Mouse (Mus musculus) kidney, embryonic 15.5 days (tissue): ENCODE data around the gene Lst1. TPM values are rescaled to one million over a fixed set of nuclear protein-coding genes. Genes with fewer than 3 reads are reported as not detected.
A peak's percentile ranks its signal among the peaks of the same experiment; 100 is the strongest.

Experiments used
- ATAC-seq: fragments of 200-750 bp; cut with Nextera tagmentation; replicated peaks from 2 replicates; pipeline ENCODE4 v1.8.0; 2017; ENCODE audit warnings: moderate TSS enrichment; ENCODE audit not compliant: low FRiP score
- H3K27ac ChIP-seq: fragments of 300-500 bp; sonication (generic); 2 replicates; pipeline ENCODE4 v1.5.1; 2015; ENCODE audit warnings: mild to moderate bottlenecking, inconsistent platforms
- H3K27me3 ChIP-seq: fragments of 300-500 bp; sonication (generic); 2 replicates; pipeline ENCODE4 v1.6.1; 2015; ENCODE audit warnings: inconsistent platforms
- H3K36me3 ChIP-seq: fragments of 300-500 bp; sonication (generic); 2 replicates; pipeline ENCODE4 v1.6.1; 2015; ENCODE audit warnings: inconsistent platforms
- H3K4me1 ChIP-seq: fragments of 300-500 bp; sonication (generic); 2 replicates; pipeline ENCODE4 v1.6.1; 2015; ENCODE audit warnings: inconsistent platforms
- H3K4me2 ChIP-seq: fragments of 300-500 bp; sonication (generic); 2 replicates; pipeline ENCODE4 v1.6.1; 2015; ENCODE audit warnings: moderate library complexity, mild to moderate bottlenecking, inconsistent platforms
- H3K4me3 ChIP-seq: fragments of 300-500 bp; sonication (generic); replicated peaks from 2 replicates; pipeline ENCODE4 v1.5.1; 2015; ENCODE audit warnings: mild to moderate bottlenecking, inconsistent platforms
- H3K9ac ChIP-seq: fragments of 300-500 bp; sonication (generic); 2 replicates; pipeline ENCODE4 v1.6.1; 2015; ENCODE audit warnings: mild to moderate bottlenecking, inconsistent platforms
- H3K9me3 ChIP-seq: fragments of 300-500 bp; sonication (generic); replicated peaks from 2 replicates; pipeline ENCODE4 v1.6.1; 2016; ENCODE audit warnings: inconsistent platforms
- WGBS: fragments of 180-500 bp; shearing (Covaris S2); methylation state at CpG from one replicate; pipeline ENCODE4 v1.1.7; 2015; ENCODE audit warnings: mixed read lengths; 5-methylcytosine and 5-hydroxymethylcytosine counted together
- polyA plus RNA-seq: library from polyadenylated mRNA; unstranded; fragments of >200 nt; fragmentation: Nextera tagmentation; extraction: Ambion mirVana; gene quantifications from 2 replicates; pipeline ENCODE4 v1.2.1, GENCODE M21; 2015

The Lst1 gene
- polyA plus RNA-seq, 1 experiment from 2014 or later = 12.1 TPM

DNA sequence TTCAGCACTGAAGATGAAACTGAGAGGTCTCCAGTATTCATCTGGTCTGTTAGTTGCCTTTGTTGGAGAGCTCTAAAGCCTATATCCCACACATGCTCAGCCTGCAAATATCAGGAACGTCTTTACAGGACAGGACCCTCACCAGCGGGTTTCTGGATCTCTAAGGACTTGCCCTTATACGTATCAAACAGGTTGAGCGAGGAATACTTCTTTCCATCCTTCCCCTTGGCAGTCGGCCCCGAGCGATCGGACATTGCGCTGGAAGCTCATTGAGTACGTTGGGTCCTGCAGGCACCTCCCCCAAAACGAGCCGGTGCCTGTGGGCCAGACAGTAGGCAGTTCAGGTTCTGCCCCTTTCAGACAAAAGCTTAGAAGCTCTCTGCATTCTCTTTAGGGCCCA lies 25.5 kb downstream of the Lst1 start:
- peak overlapping the region; percentile 84 for H3K4me3 ChIP-seq
- H3K27ac ChIP-seq = 0 out of 2 replicates have a peak overlapping the region, but pooled peaks have one; percentile 2
- no peaks in the 10 kb centered on the region for H3K27me3 ChIP-seq
- H3K9me3 ChIP-seq = no peaks in the 10 kb centered on the region
- 28% methylated on average over 12 of the region's 12 CpGs for WGBS
- H3K9ac ChIP-seq = peak overlapping the region; percentile 99
- ATAC-seq = no peak
- peaks cover 32% of the 10 kb centered on the region for H3K4me1 ChIP-seq
- H3K4me2 ChIP-seq = peak overlapping the region; percentile 89
- peaks cover 50% of the 10 kb centered on the region for H3K36me3 ChIP-seq

DNA sequence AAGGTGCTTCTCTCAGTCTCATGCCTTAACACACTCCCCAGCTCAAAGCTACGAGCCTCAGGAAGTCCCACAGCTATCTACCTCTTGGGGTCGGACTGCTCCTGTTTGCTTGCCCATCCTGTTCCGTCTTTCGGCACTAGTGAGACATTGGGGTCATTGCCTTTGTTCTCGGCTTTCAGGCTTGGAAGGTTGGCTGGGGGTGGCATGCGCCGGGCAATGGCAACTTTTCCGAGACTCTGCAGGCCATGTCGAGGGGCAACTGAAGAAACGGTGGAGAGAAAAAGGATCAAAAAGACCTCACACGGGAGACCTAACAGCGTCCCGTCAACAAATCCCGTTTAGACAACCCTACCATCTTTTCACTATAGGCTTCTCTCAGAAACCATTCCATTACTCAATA lies 26.1 kb downstream of the Lst1 start:
- Histone ChIP-seq H3K4me3 (peak overlapping the region; percentile 84), H3K36me3 (peaks cover 56% of the 10 kb centered on the region), H3K27me3 (no peaks in the 10 kb centered on the region), H3K4me2 (peak overlapping the region; percentile 89), H3K4me1 (peaks cover 32% of the 10 kb centered on the region), H3K27ac (no peak overlapping the region), H3K9me3 (no peaks in the 10 kb centered on the region), H3K9ac (peak overlapping the region; percentile 99)
- no peak for ATAC-seq
- WGBS = 58% methylated on average over 14 of the region's 14 CpGs

DNA sequence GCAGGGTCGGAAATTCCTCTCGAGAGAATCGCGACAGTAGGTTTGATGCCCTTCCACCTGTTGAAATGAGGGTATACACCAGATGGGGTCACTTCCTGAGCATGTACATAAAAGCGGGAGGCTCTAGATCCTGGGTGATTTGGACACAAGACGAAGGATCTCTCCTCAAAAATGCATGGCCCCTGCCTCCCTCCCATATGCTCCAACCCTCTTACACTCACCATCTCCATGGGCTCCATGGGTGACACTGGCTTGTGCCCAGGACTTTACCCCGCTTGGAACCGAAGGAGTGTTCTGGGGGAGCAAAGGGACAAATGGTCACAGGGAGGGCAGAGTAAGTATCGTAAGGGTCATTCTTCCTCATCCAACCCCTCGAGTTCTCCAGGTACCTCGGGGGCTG lies 26.8 kb downstream of the Lst1 start:
- Histone ChIP-seq H3K9ac (no peak overlapping the region), H3K4me1 (peaks cover 30% of the 10 kb centered on the region), H3K9me3 (no peaks in the 10 kb centered on the region), H3K4me2 (peak overlapping the region; percentile 89; the same call in 1 of the 2 replicates), H3K27me3 (no peaks in the 10 kb centered on the region), H3K27ac (no peak overlapping the region), H3K36me3 (peaks cover 63% of the 10 kb centered on the region), H3K4me3 (peak overlapping the region; percentile 84; the same call in 1 of the 2 replicates)
- 76% methylated on average over 11 of the region's 11 CpGs for WGBS
- ATAC-seq = no peak

DNA sequence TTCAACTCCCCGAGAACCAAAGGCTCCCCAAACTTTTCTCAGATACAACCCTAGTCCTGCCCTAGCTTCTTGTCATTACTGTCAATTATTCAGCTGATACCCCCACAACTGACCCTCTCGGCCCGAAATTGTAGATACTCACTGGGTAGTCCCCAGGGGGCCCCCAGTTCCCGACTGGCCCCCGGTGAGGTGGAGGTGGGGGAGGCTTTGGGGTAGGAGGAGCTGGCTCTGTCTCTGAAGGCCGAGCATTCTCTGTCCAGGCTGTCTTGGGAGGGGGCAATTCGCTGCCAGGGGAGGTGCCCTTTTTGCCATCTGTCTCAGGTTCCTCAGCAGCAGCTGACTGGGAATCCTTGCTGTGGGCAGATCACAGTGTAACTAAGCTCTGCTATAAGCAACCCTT lies 28.6 kb downstream of the Lst1 start:
- Histone ChIP-seq H3K9ac (no peak overlapping the region), H3K4me3 (no peak overlapping the region), H3K27me3 (no peaks in the 10 kb centered on the region), H3K36me3 (peaks cover 81% of the 10 kb centered on the region), H3K4me2 (no peak overlapping the region), H3K4me1 (peaks cover 21% of the 10 kb centered on the region), H3K27ac (no peak overlapping the region), H3K9me3 (no peaks in the 10 kb centered on the region)
- no peak for ATAC-seq
- WGBS = 82% methylated on average over 7 of the region's 7 CpGs

DNA sequence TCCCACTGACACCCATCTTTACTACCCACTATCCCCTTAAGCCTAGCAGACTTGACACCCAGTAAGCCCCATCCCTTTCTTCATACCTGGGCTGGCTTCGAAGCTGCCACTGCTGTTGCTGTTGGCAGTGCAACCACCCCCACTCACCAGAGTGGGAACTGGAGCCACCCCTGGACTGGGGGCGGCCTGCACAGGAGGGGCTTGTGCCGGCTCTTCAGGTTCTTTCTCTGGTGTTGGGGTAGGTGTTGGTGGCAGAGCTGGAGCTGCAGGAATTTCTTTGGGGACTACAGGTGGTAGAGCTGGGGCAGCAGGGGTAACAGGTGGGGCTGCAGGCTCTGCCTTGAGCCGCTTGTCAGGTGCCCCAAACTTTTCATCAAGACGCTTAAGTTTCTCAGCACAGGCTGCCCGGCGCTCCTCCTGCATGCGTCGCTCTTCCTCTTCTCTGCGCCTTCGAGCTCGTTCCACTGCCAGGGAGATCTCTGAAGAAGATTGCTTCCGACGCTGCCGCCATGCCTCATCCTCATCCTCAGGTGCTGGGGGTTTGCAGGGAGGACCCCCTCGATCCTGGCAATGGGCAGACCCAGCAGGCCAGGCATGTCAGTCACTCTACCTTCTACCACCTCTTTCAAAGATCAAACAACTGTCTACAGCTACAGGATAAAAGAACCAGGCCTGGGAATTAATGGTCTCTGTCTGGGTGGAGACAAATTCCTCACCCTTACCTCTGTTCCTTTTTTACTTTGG lies 29.2 kb downstream of the Lst1 start:
- Histone ChIP-seq H3K4me2 (no peak overlapping the region), H3K9me3 (no peaks in the 10 kb centered on the region), H3K9ac (no peak overlapping the region), H3K4me1 (peaks cover 21% of the 10 kb centered on the region), H3K27ac (no peak overlapping the region), H3K27me3 (no peaks in the 10 kb centered on the region), H3K4me3 (no peak overlapping the region), H3K36me3 (peaks cover 87% of the 10 kb centered on the region)
- WGBS = 91% methylated on average over 16 of the region's 16 CpGs
- no peak for ATAC-seq

DNA sequence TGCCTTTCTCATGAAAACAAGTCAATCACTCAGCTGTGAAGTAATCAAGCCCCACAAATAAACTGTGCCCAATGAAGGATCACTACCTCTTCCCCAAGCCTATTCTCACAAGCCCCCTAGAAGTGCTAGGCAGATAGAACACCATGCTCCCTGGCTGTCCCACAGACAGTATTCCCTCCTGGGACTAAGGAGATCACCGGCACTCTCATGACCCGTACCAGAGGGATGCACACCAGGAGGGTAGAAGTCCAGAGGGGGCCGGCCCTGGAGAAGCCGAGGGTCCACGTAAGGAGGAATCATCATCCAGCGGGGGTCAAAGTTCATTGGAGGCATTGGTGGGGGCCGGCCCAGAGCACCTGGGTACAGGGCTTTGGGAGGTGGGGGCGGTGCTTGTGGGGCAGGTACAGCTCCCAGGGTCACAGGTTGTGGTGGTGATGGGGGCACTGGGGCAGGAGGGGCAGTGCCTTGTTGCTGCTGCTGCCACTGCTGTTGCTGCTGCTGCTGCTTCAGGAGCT lies 30.5 kb downstream of the Lst1 start:
- H3K9ac ChIP-seq = no peak overlapping the region
- 83% methylated on average over 8 of the region's 8 CpGs for WGBS

DNA sequence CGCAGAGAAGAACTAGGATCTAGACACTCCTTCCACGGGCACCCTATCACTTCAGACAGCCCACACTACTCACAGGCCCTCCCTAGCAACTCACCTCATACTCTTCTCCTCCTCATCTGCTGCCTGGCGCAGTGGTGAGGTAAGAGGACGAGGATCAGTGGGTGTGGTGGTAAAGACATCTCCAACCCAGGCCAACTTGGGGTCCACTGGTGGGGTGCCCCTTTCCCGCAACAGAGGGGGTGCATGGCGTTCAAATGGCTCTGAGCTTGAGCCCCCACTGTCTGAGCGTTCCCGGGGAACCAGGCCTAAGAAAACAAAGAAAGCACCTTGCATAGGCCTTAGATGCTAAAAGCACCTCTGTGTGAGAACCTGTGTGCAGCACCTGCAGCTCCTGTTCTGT lies 31.0 kb downstream of the Lst1 start:
- no peak overlapping the region for H3K9ac ChIP-seq
- H3K9me3 ChIP-seq = no peaks in the 10 kb centered on the region
- peaks cover 100% of the 10 kb centered on the region for H3K36me3 ChIP-seq
- no peaks in the 10 kb centered on the region for H3K27me3 ChIP-seq
- H3K4me1 ChIP-seq = peaks cover 9% of the 10 kb centered on the region
- ATAC-seq = no peak
- H3K4me2 ChIP-seq = no peak overlapping the region
- WGBS = 91% methylated on average over 8 of the region's 8 CpGs
- H3K4me3 ChIP-seq = no peak overlapping the region
- no peak overlapping the region for H3K27ac ChIP-seq

More for the DNA sequence above, 30.5 kb downstream of the Lst1 start:
- Histone ChIP-seq H3K27me3 (no peaks in the 10 kb centered on the region), H3K4me2 (no peak overlapping the region), H3K9me3 (no peaks in the 10 kb centered on the region), H3K27ac (no peak overlapping the region), H3K4me1 (peaks cover 14% of the 10 kb centered on the region), H3K4me3 (no peak overlapping the region), H3K36me3 (peaks cover 100% of the 10 kb centered on the region)
- 0 out of 2 replicates have a peak, but pooled peaks have one; percentile 24 for ATAC-seq

DNA sequence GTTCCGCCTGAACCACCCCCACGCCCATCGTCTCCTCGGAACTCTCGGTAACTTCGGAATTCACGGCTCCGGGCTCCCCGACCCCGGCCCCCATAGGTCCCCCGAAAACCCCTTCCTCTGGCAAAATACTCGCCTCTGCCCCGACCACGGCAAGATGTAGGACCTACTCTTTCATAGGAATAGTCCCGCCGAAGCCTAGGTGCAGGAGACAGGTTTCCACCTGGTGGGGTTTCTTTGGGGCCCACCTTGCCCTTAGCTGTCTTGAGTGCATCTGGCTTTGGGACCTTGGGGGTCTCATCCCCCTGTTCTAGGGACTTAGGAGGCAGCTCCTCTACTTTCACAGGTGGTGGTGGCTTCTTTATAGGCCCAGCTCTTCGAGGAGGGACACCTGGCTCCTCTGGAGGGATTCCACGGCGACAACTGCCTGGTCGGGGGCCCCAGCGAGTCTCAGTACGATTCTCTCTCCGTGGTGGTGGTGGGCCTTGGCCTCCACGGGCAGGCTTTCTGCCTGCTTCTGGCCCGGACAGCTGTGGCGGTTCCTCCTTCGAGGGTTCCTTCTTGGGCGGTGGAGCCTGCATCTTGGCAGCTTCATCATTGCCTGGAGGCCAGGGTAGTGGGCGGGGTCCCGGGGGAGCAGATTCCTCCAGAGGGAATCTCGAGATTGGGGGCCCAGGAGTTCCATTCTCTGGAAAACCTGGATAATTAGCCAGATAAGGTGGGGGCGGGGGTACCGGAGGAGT lies 31.6 kb downstream of the Lst1 start:
- peaks cover 3% of the 10 kb centered on the region for H3K4me1 ChIP-seq
- no peak overlapping the region for H3K27ac ChIP-seq
- no peak for ATAC-seq
- no peaks in the 10 kb centered on the region for H3K27me3 ChIP-seq
- no peak overlapping the region for H3K4me3 ChIP-seq
- no peaks in the 10 kb centered on the region for H3K9me3 ChIP-seq
- H3K9ac ChIP-seq = no peak overlapping the region
- 90% methylated on average over 33 of the region's 33 CpGs for WGBS
- no peak overlapping the region for H3K4me2 ChIP-seq
- H3K36me3 ChIP-seq = peaks cover 100% of the 10 kb centered on the region

DNA sequence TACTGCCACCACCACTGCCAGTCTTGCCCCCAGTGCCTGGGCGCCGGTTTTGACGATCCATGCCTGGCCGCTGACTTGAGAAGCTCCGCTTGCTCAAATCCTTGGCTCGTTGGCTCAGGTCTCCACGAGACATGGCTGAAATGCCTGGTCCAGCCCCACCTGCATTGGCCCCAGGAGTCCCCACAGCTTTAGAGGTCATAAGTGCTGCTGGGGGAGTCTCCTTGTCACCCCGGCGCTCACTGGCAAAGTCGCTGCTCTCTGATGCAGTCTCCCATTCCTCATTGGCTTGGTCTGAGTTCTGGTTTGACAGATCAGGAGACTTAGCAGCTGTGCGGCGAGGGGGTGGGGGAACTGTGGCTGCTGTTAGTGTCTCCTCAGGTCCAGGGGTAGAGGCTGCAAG lies 32.8 kb downstream of the Lst1 start:
- H3K27ac ChIP-seq = no peak overlapping the region
- H3K9ac ChIP-seq = no peak overlapping the region
- H3K4me2 ChIP-seq = no peak overlapping the region
- 88% methylated on average over 12 of the region's 12 CpGs for WGBS
- no peak overlapping the region for H3K4me3 ChIP-seq
- no peaks in the 10 kb centered on the region for H3K27me3 ChIP-seq
- no peak for ATAC-seq
- no peaks in the 10 kb centered on the region for H3K9me3 ChIP-seq
- no peaks in the 10 kb centered on the region for H3K4me1 ChIP-seq
- H3K36me3 ChIP-seq = peaks cover 99% of the 10 kb centered on the region

DNA sequence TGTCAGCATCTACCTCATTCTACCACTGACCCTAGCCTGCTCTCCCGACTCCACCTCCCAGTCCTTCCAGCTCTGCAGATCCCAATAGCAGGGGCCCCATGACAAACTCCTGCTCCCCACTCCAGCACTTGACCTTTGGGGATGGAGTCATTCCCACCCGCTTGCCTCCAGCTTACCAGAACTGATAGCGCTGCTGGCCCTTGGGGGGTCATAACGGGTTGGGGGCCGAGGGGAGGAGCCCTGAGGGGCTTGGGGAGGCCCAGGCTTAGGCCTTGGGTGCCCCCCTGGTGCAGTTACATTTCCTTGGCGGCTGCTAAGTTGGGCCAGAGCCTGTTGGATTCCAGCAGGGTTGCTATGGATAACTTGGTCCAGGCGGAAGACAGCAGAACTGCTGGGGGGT lies 33.6 kb downstream of the Lst1 start:
- Histone ChIP-seq H3K4me2 (no peak overlapping the region), H3K36me3 (peaks cover 99% of the 10 kb centered on the region), H3K9me3 (no peaks in the 10 kb centered on the region), H3K4me1 (no peaks in the 10 kb centered on the region), H3K4me3 (no peak overlapping the region), H3K27me3 (no peaks in the 10 kb centered on the region), H3K9ac (no peak overlapping the region), H3K27ac (no peak overlapping the region)
- ATAC-seq = no peak
- WGBS = 81% methylated on average over 7 of the region's 7 CpGs

DNA sequence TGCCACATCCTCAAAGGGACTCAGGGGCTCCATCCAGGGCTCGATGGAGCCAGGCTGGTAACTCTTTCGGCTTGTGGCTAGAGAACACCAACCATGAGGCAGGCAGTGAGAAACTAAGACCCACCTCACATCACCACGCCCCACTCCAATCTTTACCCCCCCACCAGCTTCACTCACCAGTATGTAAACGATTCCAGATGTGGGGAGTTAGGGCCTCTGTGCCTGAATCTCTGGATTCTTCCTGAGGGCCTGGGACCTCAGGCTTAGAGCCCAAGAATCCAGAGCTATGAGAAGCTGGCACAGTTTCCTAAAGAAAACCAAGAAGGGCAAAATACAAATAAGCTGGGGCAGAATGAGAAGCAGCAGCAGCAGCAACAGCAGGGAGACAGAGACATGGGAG lies 34.3 kb downstream of the Lst1 start:
- H3K27me3 ChIP-seq = no peaks in the 10 kb centered on the region
- no peak for ATAC-seq
- WGBS = 79% methylated on average over 4 of the region's 4 CpGs
- H3K27ac ChIP-seq = no peak overlapping the region
- no peak overlapping the region for H3K9ac ChIP-seq
- no peak overlapping the region for H3K4me2 ChIP-seq
- no peaks in the 10 kb centered on the region for H3K9me3 ChIP-seq
- no peak overlapping the region for H3K4me3 ChIP-seq
- peaks cover 99% of the 10 kb centered on the region for H3K36me3 ChIP-seq
- H3K4me1 ChIP-seq = no peaks in the 10 kb centered on the region

DNA sequence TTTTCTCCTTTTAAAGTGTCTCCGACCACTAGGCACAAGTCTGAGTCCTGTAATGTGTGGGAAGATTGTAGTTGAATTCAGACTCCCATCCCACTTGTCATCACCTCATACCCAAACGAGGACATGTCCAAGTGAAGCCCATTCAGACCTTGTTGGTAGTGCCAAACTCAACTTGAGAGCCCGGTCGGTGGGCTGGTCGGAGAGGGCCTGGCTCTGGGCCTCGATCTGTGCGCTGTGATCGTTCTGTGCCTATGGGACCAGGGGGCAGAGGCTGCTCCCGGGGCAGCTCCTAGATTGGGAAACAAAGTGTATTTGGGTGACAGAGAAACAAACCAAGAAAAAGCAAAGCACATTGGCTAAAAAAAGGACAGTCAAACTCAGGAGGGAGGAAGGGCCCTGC lies 35.2 kb downstream of the Lst1 start:
- no peak overlapping the region for H3K4me2 ChIP-seq
- H3K9ac ChIP-seq = no peak overlapping the region
- no peaks in the 10 kb centered on the region for H3K9me3 ChIP-seq
- no peaks in the 10 kb centered on the region for H3K27me3 ChIP-seq
- H3K4me3 ChIP-seq = no peak overlapping the region
- no peak overlapping the region for H3K27ac ChIP-seq
- H3K4me1 ChIP-seq = no peaks in the 10 kb centered on the region
- WGBS = 88% methylated on average over 9 of the region's 9 CpGs
- ATAC-seq = no peak
- H3K36me3 ChIP-seq = peaks cover 99% of the 10 kb centered on the region
